Mouse (Mus musculus) thymus, postnatal 36 days (tissue): ENCODE results near the gene Ldlrad2.

Experiments
- DNase-seq, 2 experiments: peaks; one replicate each; pipeline ENCODE4 v3.0.0; 2022; ENCODE audit warnings: mixed read lengths in 2 of 2

The Ldlrad2 gene

DNA sequence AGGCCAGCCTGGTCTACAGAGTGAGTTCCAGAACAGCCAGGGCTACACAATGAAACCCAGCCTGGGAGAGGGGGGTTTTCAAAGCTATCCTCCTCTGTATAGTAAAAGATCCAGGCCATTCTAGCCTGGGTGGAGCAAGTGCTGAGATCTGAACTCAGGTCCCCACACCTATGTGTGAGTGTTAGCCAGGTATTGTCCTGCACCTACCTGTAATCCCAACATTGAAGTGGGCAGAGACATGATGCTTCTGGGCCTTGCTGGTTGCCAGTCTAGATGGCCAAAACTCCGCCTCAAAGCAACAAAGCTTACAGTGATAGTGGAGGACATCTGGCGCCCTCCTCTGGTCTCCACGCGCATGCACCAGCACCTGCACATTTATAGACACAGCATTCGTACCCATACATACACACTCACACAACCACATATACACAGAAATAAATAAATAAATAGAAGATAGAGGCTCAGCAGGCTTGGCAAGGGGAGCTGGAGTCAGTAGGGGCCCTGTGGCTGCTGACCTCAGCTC lies 28.3 kb downstream of the Ldlrad2 start:
- peak; percentile 20 to 24 for DNase-seq

DNA sequence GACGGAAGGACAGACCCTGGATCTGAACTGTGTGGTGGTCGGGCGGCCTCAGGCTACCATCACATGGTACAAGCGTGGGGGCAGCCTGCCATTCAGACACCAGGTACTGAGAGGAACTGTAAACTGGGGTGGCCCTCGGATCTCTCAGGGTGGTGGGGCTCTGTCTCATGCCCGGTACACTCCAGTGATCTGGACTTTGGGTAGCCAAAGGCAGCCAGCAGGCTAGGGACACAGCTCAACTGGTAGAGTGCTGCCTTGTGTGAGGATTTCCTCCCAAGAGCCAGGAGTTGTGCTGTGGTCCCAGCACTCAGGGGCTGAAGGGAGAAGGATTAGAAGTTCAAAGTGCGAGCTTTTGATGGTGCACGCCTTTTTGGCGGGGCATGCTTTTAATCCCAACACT lies 28.8 kb downstream of the Ldlrad2 start:
- no peak for DNase-seq

DNA sequence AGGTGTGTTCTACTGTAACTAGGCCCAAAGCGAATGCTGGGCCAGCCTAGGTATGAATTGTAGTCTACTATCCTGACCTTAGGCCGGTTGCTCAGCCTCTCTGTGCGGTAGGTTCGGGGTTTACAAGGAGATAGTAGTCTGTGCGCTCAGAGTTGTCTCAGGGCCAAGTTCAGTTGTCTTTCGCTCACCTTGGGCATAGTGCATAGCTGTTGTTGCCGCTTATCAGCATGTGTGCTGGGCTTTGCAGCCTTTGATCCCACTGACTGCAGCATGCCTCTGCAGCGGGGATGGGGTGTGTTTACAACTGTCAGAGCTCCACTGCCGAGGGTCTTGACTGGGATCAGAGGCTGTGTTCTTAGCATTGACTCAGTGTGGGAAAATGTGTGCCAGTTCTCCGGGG lies 31.4 kb downstream of the Ldlrad2 start:
- DNase-seq: no peak

DNA sequence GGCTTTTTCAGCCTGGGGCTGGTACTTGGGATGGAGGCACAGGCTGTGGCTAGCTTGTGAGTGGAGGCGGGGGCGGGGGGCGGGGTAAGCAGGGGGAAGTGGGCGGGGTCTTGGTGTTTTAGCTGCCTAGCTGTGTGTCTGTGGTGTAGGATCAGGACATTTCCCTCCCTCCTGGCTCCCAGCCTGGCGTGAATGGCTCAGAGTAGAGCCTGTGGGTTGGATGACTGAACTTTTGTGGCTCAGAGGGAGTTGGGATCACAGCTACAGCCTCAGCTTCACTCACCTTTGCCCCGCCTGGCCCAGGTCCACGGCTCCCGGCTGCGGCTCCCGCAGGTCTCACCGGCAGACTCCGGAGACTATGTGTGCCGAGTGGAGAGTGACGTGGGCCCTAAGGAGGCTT lies 34.0 kb downstream of the Ldlrad2 start:
- DNase-seq: no peak

DNA sequence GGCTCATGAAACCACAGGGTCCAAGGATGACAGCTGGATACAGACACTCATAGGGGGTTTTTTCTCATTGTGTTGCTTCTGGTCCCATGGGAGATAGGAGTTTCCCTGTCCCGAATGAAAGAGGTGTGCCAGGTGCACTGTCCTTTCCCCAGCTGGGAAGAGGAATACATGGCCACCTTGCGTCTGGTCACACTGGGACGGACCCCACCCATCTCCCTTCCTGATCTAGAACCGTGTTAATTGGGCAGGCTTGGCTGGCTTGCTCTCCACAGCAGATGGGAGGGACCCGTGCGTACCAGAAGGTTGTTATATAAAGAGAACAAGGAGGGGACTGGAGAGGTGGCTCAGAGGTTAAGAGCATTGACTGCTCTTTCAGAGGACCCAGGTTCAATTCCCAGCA lies 46.5 kb downstream of the Ldlrad2 start:
- DNase-seq: no peak

DNA sequence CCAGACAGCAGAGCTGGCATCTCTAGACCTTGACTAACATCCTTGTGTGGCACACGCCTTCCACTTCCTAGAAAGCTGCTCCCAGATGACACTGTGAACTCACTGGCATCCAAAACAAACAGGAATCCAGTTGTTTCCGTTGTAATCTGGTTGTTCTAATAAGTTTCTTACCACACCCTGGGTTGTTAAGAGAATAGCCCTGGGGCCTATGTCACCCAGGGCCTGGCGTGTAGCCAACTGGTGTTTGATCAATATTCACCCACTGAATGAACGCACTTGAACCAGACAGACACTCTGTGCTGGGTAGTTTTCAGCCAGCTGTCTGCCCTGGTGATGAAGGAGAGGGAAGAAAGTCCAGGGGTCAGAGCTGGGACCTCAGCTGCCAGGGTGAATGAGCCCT lies 47.0 kb downstream of the Ldlrad2 start:
- no peak for DNase-seq

DNA sequence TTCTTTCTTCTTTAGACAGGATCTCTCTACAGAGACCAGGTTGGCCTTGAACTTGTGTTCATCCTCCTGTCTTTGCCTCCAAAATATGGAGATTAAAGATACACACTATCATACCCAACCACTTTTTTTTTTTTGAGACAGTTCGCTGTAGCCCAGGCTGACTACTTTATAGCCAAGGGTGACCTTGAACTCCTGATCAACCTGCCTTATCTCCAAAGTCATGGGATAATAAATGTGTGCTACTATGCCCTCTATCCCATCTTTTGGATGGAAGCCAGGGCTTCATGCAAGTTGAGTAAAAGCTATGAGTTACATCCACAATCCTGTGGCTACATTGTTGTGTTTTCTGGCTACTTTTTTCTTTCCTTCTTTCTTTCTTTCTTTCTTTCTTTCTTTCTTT lies 48.9 kb downstream of the Ldlrad2 start:
- no peak for DNase-seq
